In genomic region chr12:8902479-8902878, GRCm38 (mm10) we compare ENCODE assay signal across 17 mouse cellular contexts. TPM values are rescaled to one million over a fixed set of nuclear protein-coding genes. Genes with fewer than 3 reads are reported as not detected.
A peak's percentile ranks its signal among the peaks of the same experiment; 100 is the strongest.
DNase-seq lines count a peak whose midpoint lies in the region; ATAC-seq and TF ChIP-seq lines count a peak whose summit lies in the region.
"Had no signal": no experiment of that assay in that cellular context is flagged by ENCODE, and none has a peak within 500 bp of the region (broad histone marks: within the 10 kb centered on the region; RNA-seq: fewer than 3 reads in every experiment).

No protein-coding gene starts in this region.

- H3K9ac ChIP-seq in heart, adult 2 months (ENCODE audit: low read depth, low read length): no peak overlapping the region
- H3K9ac ChIP-seq in stomach, embryonic 14.5 days (replicated peaks; ENCODE audit: low read depth, low read length): no peak overlapping the region
- no peak overlapping the region for H3K9ac ChIP-seq in intestine, embryonic 15.5 days
- H3K9ac ChIP-seq: hindbrain, embryonic 13.5 days had no signal

- no peak for TF ChIP-seq POLR2A in heart, adult 2 months (IDR thresholded peaks at IDR 0.05; ENCODE audit: insufficient read depth, low read depth, low read length)

- TF ChIP-seq EP300 in heart, adult 2 months (IDR thresholded peaks at IDR 0.05; ENCODE audit: insufficient read depth, low read depth, low read length): no peak

- peaks cover 12% of the 10 kb centered on the region for H3K9me3 ChIP-seq in megakaryocyte, embryonic 14.5 days
- no peaks in the 10 kb centered on the region for H3K9me3 ChIP-seq in stomach, embryonic 14.5 days (ENCODE audit: control insufficient read depth, low read depth, low read length)
- H3K9me3 ChIP-seq in intestine, embryonic 15.5 days: no peaks in the 10 kb centered on the region
- H3K9me3 ChIP-seq: hindbrain, embryonic 13.5 days had no signal

- no peaks in the 10 kb centered on the region for H3K27me3 ChIP-seq in heart, adult 2 months (ENCODE audit: control insufficient read depth, insufficient read depth, low read length)
- H3K27me3 ChIP-seq in megakaryocyte, embryonic 14.5 days (replicated peaks): peaks cover 3% of the 10 kb centered on the region
- H3K27me3 ChIP-seq in stomach, embryonic 14.5 days (ENCODE audit: control insufficient read depth, insufficient read depth, low read length): no peaks in the 10 kb centered on the region
- no peaks in the 10 kb centered on the region for H3K27me3 ChIP-seq in intestine, embryonic 15.5 days (replicated peaks)
- H3K27me3 ChIP-seq: hindbrain, embryonic 13.5 days had no signal

- no peak for ATAC-seq in megakaryocyte, adult 5-6 weeks (ENCODE audit: poor library complexity, severe bottlenecking)
- 0 out of 2 replicates have a peak, but pooled peaks have one; percentile 16 for ATAC-seq in stomach, embryonic 14.5 days (ENCODE audit: insufficient number of reproducible peaks, insufficient read depth, low FRiP score, low read depth)
- ATAC-seq in intestine, embryonic 15.5 days: no peak
- ATAC-seq: lung, postnatal 0 days had no signal

- no peak for DNase-seq in heart, adult 2 months
- no peak for DNase-seq in heart, adult 9 months (ENCODE audit: low spot score in 2 of 2)
- peak; percentile 34 for DNase-seq in induced T-regulatory cell, adult 2 months (ENCODE audit: low read depth)
- no peak for DNase-seq in left cerebral cortex, postnatal 4 days
- DNase-seq: cerebellum, adult 8-10 months; gastrocnemius, postnatal 14 days; heart, adult 18-20 months; layer of hippocampus, postnatal 36 days; retina, postnatal 1 day; thymus, postnatal 14 days had no signal

- peaks cover 8% of the 10 kb centered on the region for H3K4me1 ChIP-seq in heart, adult 2 months (ENCODE audit: control insufficient read depth, insufficient read depth, low read length)
- H3K4me1 ChIP-seq in megakaryocyte, embryonic 14.5 days: peaks cover 33% of the 10 kb centered on the region
- peaks cover 16% of the 10 kb centered on the region for H3K4me1 ChIP-seq in stomach, embryonic 14.5 days (ENCODE audit: control insufficient read depth, insufficient read depth, low read length)
- peaks cover 11% of the 10 kb centered on the region for H3K4me1 ChIP-seq in intestine, embryonic 15.5 days (replicated peaks)

- H3K27ac ChIP-seq in heart, adult 2 months: peak overlapping the region; percentile 8
- no peak overlapping the region for H3K27ac ChIP-seq in stomach, embryonic 14.5 days (ENCODE audit: low read length)
- no peak overlapping the region for H3K27ac ChIP-seq in intestine, embryonic 15.5 days
- H3K27ac ChIP-seq: hindbrain, embryonic 13.5 days had no signal

- H3K36me3 ChIP-seq in heart, adult 2 months (ENCODE audit: control insufficient read depth, insufficient read depth, low read length): no peaks in the 10 kb centered on the region
- H3K36me3 ChIP-seq in megakaryocyte, embryonic 14.5 days (replicated peaks; ENCODE audit: low read length): no peaks in the 10 kb centered on the region
- H3K36me3 ChIP-seq in stomach, embryonic 14.5 days (ENCODE audit: control insufficient read depth, insufficient read depth, low read length): no peaks in the 10 kb centered on the region
- H3K36me3 ChIP-seq in intestine, embryonic 15.5 days: no peaks in the 10 kb centered on the region
- H3K36me3 ChIP-seq: hindbrain, embryonic 13.5 days had no signal

- WGBS in heart, adult 2 months: 56% methylated on average over 3 of the region's 3 CpGs
- WGBS in stomach, embryonic 14.5 days: 27% methylated on average over 3 of the region's 3 CpGs
- WGBS in intestine, embryonic 15.5 days: 31% methylated on average over 3 of the region's 3 CpGs

- no peak for TF ChIP-seq CTCF in heart, adult 2 months (IDR thresholded peaks at IDR 0.05)

- H3K79me2 ChIP-seq in heart, adult 2 months (replicated peaks; ENCODE audit: control insufficient read depth, insufficient read depth, low read length): no peaks in the 10 kb centered on the region

- H3K4me3 ChIP-seq in heart, adult 2 months: no peak overlapping the region
- peak overlapping the region; percentile 6 for H3K4me3 ChIP-seq in megakaryocyte, embryonic 14.5 days (replicated peaks)
- H3K4me3 ChIP-seq in stomach, embryonic 14.5 days (ENCODE audit: low read depth, low read length): no peak overlapping the region
- H3K4me3 ChIP-seq in intestine, embryonic 15.5 days (replicated peaks): no peak overlapping the region
- H3K4me3 ChIP-seq: hindbrain, embryonic 13.5 days had no signal

- intact Hi-C loops in heart, adult 2 months (cut with DNase I): no loop called here
- intact Hi-C loops in left cerebral cortex, postnatal 4 days (cut with DNase I): no loop called here

- no peak overlapping the region for H3K4me2 ChIP-seq in stomach, embryonic 14.5 days (replicated peaks; ENCODE audit: low read depth, low read length)
- H3K4me2 ChIP-seq in intestine, embryonic 15.5 days (replicated peaks): no peak overlapping the region
- H3K4me2 ChIP-seq: hindbrain, embryonic 13.5 days had no signal

RNA-seq across cellular contexts. Expression of gene Laptm4a, which starts 19.0 kb away (rescaled TPM):
- 100 to 1,000 TPM; 366 to 372 TPM for total RNA-seq in heart, adult 2 months (2021)
- 314 and 519 TPM in 2 replicates for polyA plus RNA-seq in heart, adult 2 months (2012; rRNA removed)
- 10.3 and 34.8 TPM in 2 replicates for polyA plus RNA-seq in megakaryocyte, embryonic 14.5 days (2012; ENCODE audit: insufficient read depth, low replicate concordance)
- total RNA-seq in megakaryocyte, adult 5-6 weeks (2015): 121 and 132 TPM in 2 replicates
- 192 and 195 TPM in 2 replicates for total RNA-seq in megakaryocyte, adult 5-6 weeks (2017)
- 148 and 186 TPM in 2 replicates for polyA plus RNA-seq in stomach, embryonic 14.5 days (2014; fragmentation: Nextera tagmentation; extraction: Ambion mirVana)
- polyA plus RNA-seq in intestine, embryonic 15.5 days (2015; fragmentation: Nextera tagmentation; extraction: Ambion mirVana): 249 and 294 TPM in 2 replicates
- 100 to 1,000 TPM; 186 to 191 TPM for total RNA-seq in left cerebral cortex, postnatal 4 days (2021)

RNA-seq across cellular contexts. Expression of gene Matn3, which starts 45.2 kb away (rescaled TPM):
- not detected for total RNA-seq in heart, adult 2 months (2021)
- polyA plus RNA-seq in heart, adult 2 months (2012; rRNA removed): not detected in 2 replicates
- not detected in 2 replicates for polyA plus RNA-seq in megakaryocyte, embryonic 14.5 days (2012; ENCODE audit: insufficient read depth, low replicate concordance)
- not detected in 2 replicates for total RNA-seq in megakaryocyte, adult 5-6 weeks (2015)
- 0.12 TPM in 1 of 2 replicates, not detected in the other for total RNA-seq in megakaryocyte, adult 5-6 weeks (2017)
- polyA plus RNA-seq in stomach, embryonic 14.5 days (2014; fragmentation: Nextera tagmentation; extraction: Ambion mirVana): 0.13 and 0.29 TPM in 2 replicates
- 0.11 and 0.13 TPM in 2 replicates for polyA plus RNA-seq in intestine, embryonic 15.5 days (2015; fragmentation: Nextera tagmentation; extraction: Ambion mirVana)
- under 1 TPM; 0.14 to 0.20 TPM for total RNA-seq in left cerebral cortex, postnatal 4 days (2021)
- total RNA-seq: heart, adult 18-20 months; layer of hippocampus, postnatal 36 days; liver, adult 2 months had no signal
- polyA plus RNA-seq: liver, adult 2 months had no signal
